Mouse (Mus musculus): Measurements from ENCODE around the gene P2ry1. TPM values are rescaled to one million over a fixed set of nuclear protein-coding genes. Genes with fewer than 3 reads are reported as not detected.

Gene P2ry1
- under 1 TPM in 1 of 2 experiments, not detected in 1; 0.07 TPM for polyA plus RNA-seq (2017; shearing (Covaris generic))

DNA sequence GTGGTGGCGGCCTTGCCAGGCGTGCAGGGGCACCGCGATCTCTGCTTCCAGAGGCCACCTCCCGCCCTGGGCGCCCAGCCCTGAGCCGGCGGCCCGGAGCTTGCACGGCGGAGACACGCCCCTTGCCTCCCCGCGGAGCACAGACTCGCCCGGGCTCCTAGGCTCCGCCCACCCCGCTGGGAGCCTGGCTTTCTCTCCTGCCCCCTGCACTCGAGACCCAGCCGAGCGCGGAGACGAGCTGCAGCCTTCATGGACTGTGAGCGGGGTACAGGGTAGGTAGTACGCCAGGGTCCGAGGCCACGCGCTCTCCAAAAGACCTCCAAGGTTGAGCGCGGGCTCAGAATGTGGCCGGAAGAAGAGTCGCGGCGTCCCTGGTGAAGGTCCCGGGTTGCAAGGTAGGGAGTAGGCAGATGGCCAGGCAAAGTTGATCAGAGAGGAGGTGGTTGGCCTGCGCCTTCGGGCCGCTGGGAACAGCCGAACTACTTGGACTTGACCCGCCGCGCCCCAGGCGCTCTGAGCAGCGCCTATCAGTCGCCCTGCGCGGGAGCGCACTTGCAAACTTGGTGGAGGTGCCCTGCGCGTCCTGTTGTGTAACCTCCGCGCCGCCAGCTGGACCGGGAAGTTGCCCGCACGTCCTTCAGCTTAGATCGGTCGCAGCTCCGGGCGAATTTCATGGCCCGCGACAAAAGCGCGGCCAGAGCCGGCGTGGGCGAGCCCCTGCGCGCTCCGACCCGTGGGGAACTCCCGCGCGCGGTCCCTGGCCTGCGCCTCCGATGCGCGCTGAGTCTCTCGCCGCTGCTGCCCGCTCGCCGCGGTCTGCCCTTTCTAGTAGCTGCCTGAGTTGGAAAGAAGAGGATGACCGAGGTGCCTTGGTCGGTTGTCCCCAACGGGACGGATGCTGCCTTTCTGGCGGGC lies at the start of gene P2ry1:
TSS of gene P2ry1 (plus strand) at position 209 of the 915 bp plus-strand sequence.

